In genomic region chr2:118523163-118523730, GRCm38 (mm10) we compare ENCODE assay signal across 12 mouse cellular contexts. TPM values are rescaled to one million over a fixed set of nuclear protein-coding genes. Genes with fewer than 3 reads are reported as not detected.
A peak's percentile ranks its signal among the peaks of the same experiment; 100 is the strongest.
DNase-seq lines count a peak whose midpoint lies in the region; ATAC-seq and TF ChIP-seq lines count a peak whose summit lies in the region.
"Had no signal": no experiment of that assay in that cellular context is flagged by ENCODE, and none has a peak within 500 bp of the region (broad histone marks: within the 10 kb centered on the region; RNA-seq: fewer than 3 reads in every experiment).

No protein-coding gene starts in this region.

- no peak for ATAC-seq in heart, embryonic 16.5 days (replicated peaks; ENCODE audit: extremely low read depth, insufficient read depth, low FRiP score)
- peak; percentile 37 for ATAC-seq in Patski

- TF ChIP-seq CTCF in Patski (IDR thresholded peaks at IDR 0.05): no peak

- no peak overlapping the region for H3K4me2 ChIP-seq in heart, embryonic 16.5 days (ENCODE audit: low read depth, low read length)

- DNase-seq in heart, adult 9 months (ENCODE audit: low spot score in 2 of 2): no peak
- DNase-seq in 3T3-L1 (ENCODE audit: low read depth, low spot score) (peak; percentile 60), Patski (ENCODE audit: low read depth, low spot score) (peak; percentile 94)
- peak; percentile 53 for DNase-seq in kidney, postnatal 10 days
- DNase-seq in testis, postnatal 10 days (ENCODE audit: low spot score): no peak
- DNase-seq in spleen, postnatal 36 days (ENCODE audit: low spot score in 2 of 2): no peak
- DNase-seq: adrenal gland, postnatal 25 days; cerebellum, adult 11 months; lung, postnatal 14 days; right cerebral cortex, postnatal 25 days had no signal

- peak overlapping the region; percentile 51 for H3K27ac ChIP-seq in heart, embryonic 16.5 days (ENCODE audit: low read length)

- in situ Hi-C loops in Patski (cut with MboI; ENCODE audit: low pct_unique_long_range_greater_than_20kb): no loop called here

- H3K4me3 ChIP-seq in heart, embryonic 16.5 days (ENCODE audit: low read length): no peak overlapping the region

- H3K9me3 ChIP-seq in heart, embryonic 16.5 days (replicated peaks; ENCODE audit: control insufficient read depth, low read length): no peaks in the 10 kb centered on the region

- WGBS in heart, embryonic 16.5 days: 34% methylated on average over 5 of the region's 5 CpGs

- H3K27me3 ChIP-seq in heart, embryonic 16.5 days (ENCODE audit: control insufficient read depth, insufficient read depth, low read length): no peaks in the 10 kb centered on the region
- no peaks in the 10 kb centered on the region for H3K27me3 ChIP-seq in Patski
- H3K27me3 ChIP-seq: CH12.LX had no signal

- no peaks in the 10 kb centered on the region for H3K36me3 ChIP-seq in heart, embryonic 16.5 days (ENCODE audit: control insufficient read depth, insufficient read depth)

- peaks cover 30% of the 10 kb centered on the region for H3K4me1 ChIP-seq in heart, embryonic 16.5 days (ENCODE audit: control insufficient read depth, insufficient read depth, low read length)

- H3K9ac ChIP-seq in heart, embryonic 16.5 days (ENCODE audit: low read length): no peak overlapping the region

- CTCF ChIA-PET in Patski (lab: Charles Lee): interaction anchor here (1.3 to 1.4 kb wide), 2 partner anchors 10 to 36 kb away, joined by 3 to 4 read pairs; no protein-coding TSS in a partner anchor

- POLR2A ChIA-PET in Patski (lab: Charles Lee): interaction anchor here (0.7 to 1.8 kb wide), 2 partner anchors 16 to 26 kb away, joined by 4 read pairs; partner anchors contain the start of gene Bmf

RNA-seq across cellular contexts. Expression of gene Bmf, which starts 26.2 kb away (rescaled TPM):
- 1.4 and 1.8 TPM in 2 replicates for polyA plus RNA-seq in heart, embryonic 16.5 days (2015; fragmentation: Nextera tagmentation; extraction: Ambion mirVana)
- polyA plus RNA-seq in Patski (2021): 12.0 TPM

RNA-seq across cellular contexts. Expression of gene Srp14, which starts 43.7 kb away (rescaled TPM):
- polyA plus RNA-seq in heart, embryonic 16.5 days (2015; fragmentation: Nextera tagmentation; extraction: Ambion mirVana): 197 and 220 TPM in 2 replicates
- polyA plus RNA-seq in Patski (2021): 254 TPM

Comparison
In these comparisons a context has a peak if more than half of its experiments do, and no peak if none do; other contexts are left out.
1. DNase-seq: peak in 3T3-L1 (single experiment), Patski (single experiment) and kidney, postnatal 10 days (single experiment); none in heart, adult 9 months (0 of 2), testis, postnatal 10 days (single experiment) and spleen, postnatal 36 days (0 of 2).